Mouse (Mus musculus) forebrain, postnatal 0 days (tissue): ENCODE measurements around the gene Apon. TPM values are rescaled to one million over a fixed set of nuclear protein-coding genes. Genes with fewer than 3 reads are reported as not detected.

ENCODE experiments used
- ATAC-seq: fragments of 200-750 bp; cut with Nextera tagmentation; 2 replicates; pipeline ENCODE4 v1.8.0; 2017; ENCODE audit warnings: mild to moderate bottlenecking, moderate library complexity
- DNase-seq: peaks from one replicate; pipeline ENCODE4 v3.0.0-alpha.2; 2015
- H3K27ac ChIP-seq: fragments of 300-500 bp; sonication (generic); 2 replicates; pipeline ENCODE4 v1.5.1; 2014; ENCODE audit warnings: low read depth, mild to moderate bottlenecking, antibody characterized with exemption, low read length, moderate library complexity, mixed read lengths
- H3K27me3 ChIP-seq: fragments of 300-500 bp; sonication (generic); 2 replicates; pipeline ENCODE4 v1.6.1; 2014; ENCODE audit warnings: mild to moderate bottlenecking, low read length, mixed read lengths; ENCODE audit not compliant: insufficient read depth
- H3K36me3 ChIP-seq: fragments of 300-500 bp; sonication (generic); 2 replicates; pipeline ENCODE4 v1.6.1; 2014; ENCODE audit warnings: mild to moderate bottlenecking, moderate library complexity; ENCODE audit not compliant: insufficient read depth
- H3K4me1 ChIP-seq: fragments of 300-500 bp; sonication (generic); 2 replicates; pipeline ENCODE4 v1.6.1; 2014; ENCODE audit warnings: antibody characterized with exemption; ENCODE audit not compliant: insufficient read depth
- H3K4me2 ChIP-seq: fragments of 300-500 bp; sonication (generic); 2 replicates; pipeline ENCODE4 v1.6.1; 2014; ENCODE audit warnings: low read depth, mild to moderate bottlenecking, moderate library complexity
- H3K4me3 ChIP-seq: fragments of 300-500 bp; sonication (generic); 2 replicates; pipeline ENCODE4 v1.5.1; 2014; ENCODE audit warnings: low read depth, low read length, mixed read lengths
- H3K9ac ChIP-seq: fragments of 300-500 bp; sonication (generic); 2 replicates; pipeline ENCODE4 v1.6.1; 2014; ENCODE audit warnings: mild to moderate bottlenecking
- H3K9me3 ChIP-seq: fragments of 300-500 bp; sonication (generic); 2 replicates; pipeline ENCODE4 v1.6.1; 2016; ENCODE audit warnings: low read length
- CTCF ChIP-seq: sonication (generic); IDR thresholded peaks from 2 replicates; pipeline ENCODE4 v1.5.1; 2016; ENCODE audit warnings: antibody characterized with exemption, control low read depth, low read depth
- WGBS: fragments of 180-500 bp; shearing (Covaris S2); extraction: QIAGEN DNeasy Blood & Tissue Kit; methylation state at CpG from one replicate; pipeline ENCODE4 v1.1.7; 2014; 5-methylcytosine and 5-hydroxymethylcytosine counted together
- polyA plus RNA-seq: library from polyadenylated mRNA; unstranded; fragments of >200 nt; fragmentation: Nextera tagmentation; extraction: Ambion mirVana; gene quantifications from 2 replicates; pipeline ENCODE4 v1.2.1, GENCODE M21; 2015
- total RNA-seq: library from RNA; depleted of rRNA; stranded (reverse); fragments of >200 nt; gene quantifications from 2 replicates; pipeline ENCODE4 v1.2.3, GENCODE M21; 2014

Apon gene
- total and polyA plus RNA-seq, 2 experiments from 2014 or later = not detected

- 44% methylated on average over 4 of the region's 4 CpGs for WGBS
- no peak for ATAC-seq
Measured at GRCm38 (mm10) chr10:128236321-128236720, 17.6 kb upstream of the Apon start.

GRCm38 (mm10) chr10:128237807-128238480 lies 16.0 kb upstream of the Apon start:
- no peak overlapping the region for H3K27ac ChIP-seq
- H3K27me3 ChIP-seq = no peaks in the 10 kb centered on the region
- H3K4me1 ChIP-seq = no peaks in the 10 kb centered on the region
- no peak overlapping the region for H3K4me3 ChIP-seq
- ATAC-seq = no peak
- TF ChIP-seq CTCF = no peak
- H3K9ac ChIP-seq = no peak overlapping the region
- H3K4me2 ChIP-seq = no peak overlapping the region
- 61% methylated on average over 15 of the region's 15 CpGs for WGBS
- 0 out of 2 replicates have a peak, but pooled peaks cover 3% of the 10 kb centered on the region for H3K36me3 ChIP-seq
- peak; percentile 14 for DNase-seq
- H3K9me3 ChIP-seq = no peaks in the 10 kb centered on the region

More at GRCm38 (mm10) chr10:128236321-128236720, 17.6 kb upstream of the Apon start:
- no peak overlapping the region for H3K27ac ChIP-seq
- H3K27me3 ChIP-seq = no peaks in the 10 kb centered on the region
- no peaks in the 10 kb centered on the region for H3K36me3 ChIP-seq
- no peaks in the 10 kb centered on the region for H3K4me1 ChIP-seq
- no peak for TF ChIP-seq CTCF
- no peaks in the 10 kb centered on the region for H3K9me3 ChIP-seq
- no peak for DNase-seq
- H3K9ac ChIP-seq = no peak overlapping the region
- no peak overlapping the region for H3K4me3 ChIP-seq
- H3K4me2 ChIP-seq = no peak overlapping the region

GRCm38 (mm10) chr10:128239140-128239539 lies 14.8 kb upstream of the Apon start:
- WGBS = 97% methylated on average over 4 of the region's 4 CpGs
- no peak for DNase-seq

GRCm38 (mm10) chr10:128240131-128240530 lies 13.8 kb upstream of the Apon start:
- Histone ChIP-seq H3K4me2 (no peak overlapping the region), H3K36me3 (0 out of 2 replicates have a peak, but pooled peaks cover 14% of the 10 kb centered on the region), H3K9me3 (no peaks in the 10 kb centered on the region), H3K27ac (no peak overlapping the region), H3K9ac (no peak overlapping the region), H3K4me3 (no peak overlapping the region), H3K27me3 (no peaks in the 10 kb centered on the region), H3K4me1 (no peaks in the 10 kb centered on the region)
- 94% methylated on average over 18 of the region's 18 CpGs for WGBS
- no peak for DNase-seq
- no peak for TF ChIP-seq CTCF
- no peak for ATAC-seq

More at GRCm38 (mm10) chr10:128239140-128239539, 14.8 kb upstream of the Apon start:
- Histone ChIP-seq H3K27me3 (no peaks in the 10 kb centered on the region), H3K9ac (no peak overlapping the region), H3K27ac (no peak overlapping the region), H3K9me3 (no peaks in the 10 kb centered on the region), H3K4me2 (no peak overlapping the region), H3K4me3 (no peak overlapping the region), H3K36me3 (0 out of 2 replicates have a peak, but pooled peaks cover 8% of the 10 kb centered on the region), H3K4me1 (no peaks in the 10 kb centered on the region)
- ATAC-seq = no peak
- TF ChIP-seq CTCF = no peak

GRCm38 (mm10) chr10:128243252-128243651 lies 10.6 kb upstream of the Apon start:
- Histone ChIP-seq H3K36me3 (peaks cover 25% of the 10 kb centered on the region; the same call in 1 of the 2 replicates), H3K9me3 (no peaks in the 10 kb centered on the region), H3K27ac (no peak overlapping the region), H3K9ac (no peak overlapping the region), H3K27me3 (no peaks in the 10 kb centered on the region), H3K4me1 (no peaks in the 10 kb centered on the region), H3K4me2 (no peak overlapping the region), H3K4me3 (no peak overlapping the region)
- no peak for TF ChIP-seq CTCF
- 94% methylated on average over 8 of the region's 8 CpGs for WGBS
- ATAC-seq (no peak), DNase-seq (no peak)

GRCm38 (mm10) chr10:128244121-128244520 lies 9.8 kb upstream of the Apon start:
- Histone ChIP-seq H3K27me3 (no peaks in the 10 kb centered on the region), H3K4me3 (no peak overlapping the region), H3K9me3 (no peaks in the 10 kb centered on the region), H3K36me3 (peaks cover 31% of the 10 kb centered on the region; the same call in 1 of the 2 replicates), H3K4me1 (no peaks in the 10 kb centered on the region), H3K4me2 (no peak overlapping the region), H3K27ac (no peak overlapping the region), H3K9ac (no peak overlapping the region)
- ATAC-seq (no peak), DNase-seq (no peak)
- no peak for TF ChIP-seq CTCF
- 95% methylated on average over 15 of the region's 15 CpGs for WGBS

- Histone ChIP-seq H3K27ac (no peak overlapping the region), H3K4me1 (no peaks in the 10 kb centered on the region), H3K9ac (no peak overlapping the region), H3K36me3 (peaks cover 51% of the 10 kb centered on the region), H3K27me3 (no peaks in the 10 kb centered on the region), H3K9me3 (no peaks in the 10 kb centered on the region), H3K4me3 (no peak overlapping the region), H3K4me2 (no peak overlapping the region)
- ATAC-seq (no peak), DNase-seq (no peak)
- WGBS = 85% methylated on average over 17 of the region's 17 CpGs
- no peak for TF ChIP-seq CTCF
Measured at GRCm38 (mm10) chr10:128247020-128247732, 6.7 kb upstream of the Apon start.
